Mouse (Mus musculus): ENCODE measurements at regions not wholly inside any gene's neighbourhood (a gene's known extent, or its start where the extent isn't known, plus 50 kb on each side); places are given as distances from the start of the nearest gene placed in this dataset.

- Histone ChIP-seq H3K27ac (no peak overlapping the region), H3K4me1 (no peaks in the 10 kb centered on the region), H3K9me3 (replicated peaks) (no peaks in the 10 kb centered on the region), H3K36me3 (no peaks in the 10 kb centered on the region), H3K4me3 (no peak overlapping the region), H3K27me3 (ENCODE audit: low read depth, poor library complexity, severe bottlenecking) (no peaks in the 10 kb centered on the region)
- 80% methylated on average over 2 of the region's 2 CpGs for WGBS
- DNase-seq (ENCODE audit: low spot score), result no peak
Observed at GRCm38 (mm10) chr1:89268806-89269205, 185.8 kb upstream of the Agap1 start.

- no peaks in the 10 kb centered on the region for H3K36me3 ChIP-seq
- DNase-seq (ENCODE audit: low spot score), result peak; percentile 26
- H3K4me3 ChIP-seq, result no peak overlapping the region
- H3K27ac ChIP-seq, result no peak overlapping the region
- 83% methylated on average over 8 of the region's 8 CpGs for WGBS
- no peaks in the 10 kb centered on the region for H3K27me3 ChIP-seq (ENCODE audit: low read depth, poor library complexity, severe bottlenecking)
- no peaks in the 10 kb centered on the region for H3K4me1 ChIP-seq
- no peaks in the 10 kb centered on the region for H3K9me3 ChIP-seq (replicated peaks)
Observed at GRCm38 (mm10) chr1:89271743-89272142, 182.9 kb upstream of the Agap1 start.

- no peak overlapping the region for H3K4me3 ChIP-seq
- WGBS, result 85% methylated on average over 10 of the region's 10 CpGs
- H3K4me1 ChIP-seq, result no peaks in the 10 kb centered on the region
- H3K27me3 ChIP-seq (ENCODE audit: low read depth, poor library complexity, severe bottlenecking), result no peaks in the 10 kb centered on the region
- H3K27ac ChIP-seq, result no peak overlapping the region
- no peaks in the 10 kb centered on the region for H3K9me3 ChIP-seq (replicated peaks)
- DNase-seq (ENCODE audit: low spot score), result no peak
- H3K36me3 ChIP-seq, result no peaks in the 10 kb centered on the region
Observed at GRCm38 (mm10) chr1:89273021-89273420, 181.6 kb upstream of the Agap1 start.

DNA sequence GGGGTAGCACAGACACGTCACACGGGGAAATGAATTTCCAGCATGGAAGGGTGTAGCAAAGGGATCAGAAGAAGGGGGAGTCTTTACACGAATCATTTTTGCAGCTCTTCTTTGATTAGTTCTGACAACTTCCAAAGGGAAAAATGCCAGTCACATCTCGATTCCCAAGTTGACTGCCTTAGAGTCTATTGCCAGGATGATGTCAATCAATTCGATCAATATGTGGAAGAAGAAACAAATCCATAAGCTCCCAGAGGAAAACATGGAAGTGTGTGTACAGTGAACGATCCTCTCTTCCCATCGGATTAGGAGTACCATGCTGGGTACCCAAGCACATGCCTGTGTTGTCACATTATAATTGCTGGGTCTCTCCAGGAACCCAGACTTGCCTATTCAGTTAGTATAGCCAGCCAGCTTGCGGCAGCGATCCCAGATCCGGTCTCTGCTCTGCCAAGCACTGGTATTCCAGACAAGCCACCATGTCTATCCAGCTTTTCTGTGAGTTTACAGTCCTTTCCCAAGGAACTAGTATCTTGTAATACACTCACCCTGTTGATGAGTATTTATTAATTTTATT, 180.7 kb upstream of the Agap1 start:
- Histone ChIP-seq H3K4me1 (no peaks in the 10 kb centered on the region), H3K9me3 (replicated peaks) (no peaks in the 10 kb centered on the region), H3K27me3 (ENCODE audit: low read depth, poor library complexity, severe bottlenecking) (no peaks in the 10 kb centered on the region), H3K4me3 (no peak overlapping the region), H3K36me3 (no peaks in the 10 kb centered on the region), H3K27ac (no peak overlapping the region)
- WGBS, result 94% methylated on average over 10 of the region's 10 CpGs
- peak; percentile 12 for DNase-seq (ENCODE audit: low spot score)

- H3K9me3 ChIP-seq (replicated peaks), result no peaks in the 10 kb centered on the region
- no peak overlapping the region for H3K27ac ChIP-seq
- H3K4me3 ChIP-seq, result no peak overlapping the region
- H3K4me1 ChIP-seq, result no peaks in the 10 kb centered on the region
- H3K27me3 ChIP-seq (ENCODE audit: low read depth, poor library complexity, severe bottlenecking), result no peaks in the 10 kb centered on the region
- DNase-seq (ENCODE audit: low spot score), result peak; percentile 23
- H3K36me3 ChIP-seq, result no peaks in the 10 kb centered on the region
- WGBS, result 74% methylated on average over 5 of the region's 5 CpGs
Observed at GRCm38 (mm10) chr1:89279382-89279781, 175.2 kb upstream of the Agap1 start.

DNA sequence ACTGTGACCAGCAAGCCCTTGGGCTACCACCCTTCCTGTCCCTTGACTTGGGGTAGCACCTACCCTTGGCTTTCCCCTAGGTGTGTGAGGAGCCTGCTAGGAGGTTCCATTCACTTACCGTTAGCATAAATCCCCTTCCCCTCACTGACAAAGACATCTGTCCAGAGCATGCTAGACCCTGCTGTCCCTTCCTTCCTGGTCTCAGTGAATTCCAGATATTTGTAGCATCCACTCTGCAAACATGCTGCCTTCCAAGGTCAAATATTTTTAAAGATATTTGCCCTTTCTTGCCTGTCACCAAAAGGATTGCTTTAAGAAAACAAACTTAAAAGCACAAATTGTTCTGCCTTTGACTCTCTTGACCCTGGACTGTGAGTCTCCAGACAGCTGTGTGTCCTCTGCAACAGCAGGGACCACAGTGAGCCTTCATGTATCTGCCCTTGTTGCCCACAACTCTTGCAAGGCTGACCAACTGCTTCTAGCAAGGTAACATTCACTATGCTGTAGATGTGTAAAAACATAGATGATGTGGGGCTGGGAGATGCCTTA, 173.4 kb upstream of the Agap1 start:
- no peaks in the 10 kb centered on the region for H3K9me3 ChIP-seq (replicated peaks)
- peak; percentile 14 for DNase-seq (ENCODE audit: low spot score)
- no peak overlapping the region for H3K4me3 ChIP-seq
- no peak overlapping the region for H3K27ac ChIP-seq
- 85% methylated on average over 1 of the region's 1 CpGs for WGBS
- no peaks in the 10 kb centered on the region for H3K36me3 ChIP-seq
- no peaks in the 10 kb centered on the region for H3K4me1 ChIP-seq
- no peaks in the 10 kb centered on the region for H3K27me3 ChIP-seq (ENCODE audit: low read depth, poor library complexity, severe bottlenecking)

GRCm38 (mm10) chr1:89285041-89285440, 169.6 kb upstream of the Agap1 start:
- Histone ChIP-seq H3K36me3 (no peaks in the 10 kb centered on the region), H3K27me3 (ENCODE audit: low read depth, poor library complexity, severe bottlenecking) (no peaks in the 10 kb centered on the region), H3K4me3 (no peak overlapping the region), H3K4me1 (no peaks in the 10 kb centered on the region), H3K9me3 (replicated peaks) (no peaks in the 10 kb centered on the region), H3K27ac (no peak overlapping the region)
- 88% methylated on average over 4 of the region's 4 CpGs for WGBS
- DNase-seq (ENCODE audit: low spot score), result no peak

GRCm38 (mm10) chr1:89287136-89287795, 167.3 kb upstream of the Agap1 start:
- Histone ChIP-seq H3K27ac (no peak overlapping the region), H3K36me3 (no peaks in the 10 kb centered on the region), H3K4me1 (no peaks in the 10 kb centered on the region), H3K9me3 (replicated peaks) (no peaks in the 10 kb centered on the region), H3K4me3 (no peak overlapping the region), H3K27me3 (ENCODE audit: low read depth, poor library complexity, severe bottlenecking) (no peaks in the 10 kb centered on the region)
- DNase-seq (ENCODE audit: low spot score), result no peak
- 87% methylated on average over 10 of the region's 10 CpGs for WGBS

DNA sequence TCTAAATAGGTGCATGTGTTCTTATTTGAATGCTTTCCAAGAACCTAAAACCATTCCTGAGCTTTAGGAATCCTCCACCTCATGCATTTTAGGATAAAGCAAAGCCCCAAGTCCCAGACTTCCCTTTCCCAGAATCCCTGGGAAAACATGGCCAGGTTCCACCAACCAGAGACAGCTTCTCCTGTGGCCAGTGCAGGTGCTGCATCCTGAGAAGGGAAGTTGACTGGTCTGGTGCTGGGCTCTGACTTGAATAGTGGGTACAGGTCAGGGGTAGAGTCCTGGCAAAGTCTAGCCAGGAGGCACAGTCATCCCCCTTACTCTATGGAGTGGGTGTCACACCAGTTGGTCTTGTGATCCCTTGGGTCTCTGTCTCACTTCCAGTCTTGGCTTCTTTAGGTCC, 166.6 kb upstream of the Agap1 start:
- no peaks in the 10 kb centered on the region for H3K36me3 ChIP-seq
- no peak for DNase-seq (ENCODE audit: low spot score)
- H3K9me3 ChIP-seq (replicated peaks), result no peaks in the 10 kb centered on the region

DNA sequence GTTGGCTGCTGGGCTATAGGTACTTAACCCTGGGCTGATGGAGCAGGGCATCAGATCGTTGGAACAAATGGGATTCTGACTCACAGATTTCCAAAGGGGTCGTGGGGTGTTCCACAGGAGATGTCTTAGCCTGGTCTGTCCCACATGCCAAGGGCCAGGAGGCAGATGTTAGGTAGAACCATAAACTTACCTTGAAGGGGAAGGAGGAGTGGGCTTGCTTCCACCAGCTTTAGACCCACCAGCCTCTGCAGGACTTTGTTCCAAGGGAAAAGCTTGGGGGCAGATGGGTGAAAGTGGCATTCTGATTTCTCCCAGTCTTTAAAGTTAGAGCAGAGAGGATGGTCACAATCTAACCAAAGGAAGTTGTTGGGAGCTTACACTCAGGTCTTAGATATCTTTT, 165.7 kb upstream of the Agap1 start:
- Histone ChIP-seq H3K36me3 (no peaks in the 10 kb centered on the region), H3K27me3 (ENCODE audit: low read depth, poor library complexity, severe bottlenecking) (no peaks in the 10 kb centered on the region), H3K4me3 (no peak overlapping the region), H3K9me3 (replicated peaks) (no peaks in the 10 kb centered on the region), H3K27ac (no peak overlapping the region), H3K4me1 (no peaks in the 10 kb centered on the region)
- no peak for DNase-seq (ENCODE audit: low spot score)
- WGBS, result 81% methylated on average over 2 of the region's 2 CpGs

More for the DNA sequence above, 166.6 kb upstream of the Agap1 start:
- Histone ChIP-seq H3K4me3 (no peak overlapping the region), H3K27ac (no peak overlapping the region), H3K27me3 (ENCODE audit: low read depth, poor library complexity, severe bottlenecking) (no peaks in the 10 kb centered on the region), H3K4me1 (no peaks in the 10 kb centered on the region)

DNA sequence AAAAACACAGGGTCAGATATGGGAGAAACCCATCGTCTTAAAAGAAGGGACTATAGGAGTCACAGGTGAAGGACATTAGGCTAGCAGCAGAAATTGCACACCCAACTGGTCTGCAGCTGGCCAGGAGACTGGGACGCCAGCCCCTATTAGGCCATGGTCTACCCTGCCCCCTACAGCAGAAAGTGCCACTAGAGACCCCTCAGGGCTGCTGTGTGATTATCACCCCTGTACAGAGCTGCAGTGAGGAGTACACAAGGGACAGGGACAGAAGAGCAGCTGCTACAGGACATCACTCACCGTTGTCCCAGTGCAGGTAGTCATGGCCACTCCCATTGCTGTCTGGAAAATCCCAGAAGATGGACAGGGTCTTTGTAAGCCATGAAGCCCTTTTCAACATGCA, 157.9 kb upstream of the Agap1 start:
- H3K4me3 ChIP-seq, result no peak overlapping the region
- H3K9me3 ChIP-seq (replicated peaks), result no peaks in the 10 kb centered on the region
- no peak for DNase-seq (ENCODE audit: low spot score)
- 82% methylated on average over 3 of the region's 3 CpGs for WGBS
- H3K27me3 ChIP-seq (ENCODE audit: low read depth, poor library complexity, severe bottlenecking), result no peaks in the 10 kb centered on the region
- no peak overlapping the region for H3K27ac ChIP-seq
- H3K4me1 ChIP-seq, result peaks cover 14% of the 10 kb centered on the region
- no peaks in the 10 kb centered on the region for H3K36me3 ChIP-seq

DNA sequence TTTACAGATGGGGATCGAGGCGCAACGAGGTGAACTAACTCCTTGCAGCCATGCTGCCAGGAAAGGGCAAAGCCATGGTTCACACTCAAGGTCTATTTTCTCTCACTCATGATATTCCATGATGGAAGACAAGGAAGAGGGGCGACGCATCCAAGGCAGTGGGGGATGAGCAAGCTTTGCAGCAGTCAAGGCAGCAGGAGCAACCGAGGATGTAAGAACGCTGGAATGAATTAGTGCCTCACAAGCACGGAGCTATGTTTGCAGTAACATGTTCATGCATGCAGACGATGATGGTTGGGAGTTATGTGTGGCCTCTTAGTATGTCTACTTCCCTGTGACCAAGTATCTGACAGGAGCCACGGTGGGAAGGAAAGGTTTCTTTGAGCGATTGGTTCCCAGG, 156.8 kb upstream of the Agap1 start:
- H3K4me3 ChIP-seq, result no peak overlapping the region
- WGBS, result 87% methylated on average over 11 of the region's 11 CpGs
- H3K27me3 ChIP-seq (ENCODE audit: low read depth, poor library complexity, severe bottlenecking), result peaks cover 5% of the 10 kb centered on the region; the same call in 1 of the 2 replicates
- H3K27ac ChIP-seq, result no peak overlapping the region
- no peaks in the 10 kb centered on the region for H3K9me3 ChIP-seq (replicated peaks)
- peaks cover 18% of the 10 kb centered on the region for H3K4me1 ChIP-seq
- DNase-seq (ENCODE audit: low spot score), result no peak
- H3K36me3 ChIP-seq, result no peaks in the 10 kb centered on the region

DNA sequence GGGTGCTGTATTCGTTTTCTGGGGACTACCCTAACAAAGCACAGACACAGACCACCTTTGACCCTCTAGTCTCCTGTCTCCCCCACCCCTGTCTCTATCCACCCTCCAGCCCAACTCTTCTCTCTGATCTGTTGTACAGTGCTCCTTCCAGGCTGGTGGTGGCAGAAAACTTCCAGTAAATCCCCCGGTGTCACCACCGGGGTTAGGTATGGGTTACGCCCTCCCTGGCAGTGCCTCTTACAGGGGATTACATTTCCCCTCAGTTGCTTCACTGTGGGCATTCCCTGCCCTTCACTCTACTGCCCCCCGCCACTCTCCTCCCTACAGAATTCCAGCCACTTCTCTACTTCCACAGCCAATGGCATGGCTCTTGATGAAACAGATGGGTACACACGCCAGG, 153.5 kb upstream of the Agap1 start:
- H3K36me3 ChIP-seq, result no peaks in the 10 kb centered on the region
- no peak overlapping the region for H3K4me3 ChIP-seq
- WGBS, result 94% methylated on average over 6 of the region's 6 CpGs
- no peak overlapping the region for H3K27ac ChIP-seq
- DNase-seq (ENCODE audit: low spot score), result peak; percentile 16
- H3K4me1 ChIP-seq, result peaks cover 18% of the 10 kb centered on the region
- peaks cover 5% of the 10 kb centered on the region; the same call in 1 of the 2 replicates for H3K27me3 ChIP-seq (ENCODE audit: low read depth, poor library complexity, severe bottlenecking)
- H3K9me3 ChIP-seq (replicated peaks), result no peaks in the 10 kb centered on the region
